Mouse (Mus musculus) kidney, adult 8-10 months (tissue): ENCODE results near the gene Gm8677.
"Not testable (repeated sequence)": the region's sequence is repeated elsewhere in the genome, so short reads cannot be mapped to it uniquely, and the experiment has no call there.

Experiments used
- DNase-seq, 2 experiments: peaks; one replicate each; pipeline ENCODE4 v3.0.0; 2022

Gene Gm8677

DNA sequence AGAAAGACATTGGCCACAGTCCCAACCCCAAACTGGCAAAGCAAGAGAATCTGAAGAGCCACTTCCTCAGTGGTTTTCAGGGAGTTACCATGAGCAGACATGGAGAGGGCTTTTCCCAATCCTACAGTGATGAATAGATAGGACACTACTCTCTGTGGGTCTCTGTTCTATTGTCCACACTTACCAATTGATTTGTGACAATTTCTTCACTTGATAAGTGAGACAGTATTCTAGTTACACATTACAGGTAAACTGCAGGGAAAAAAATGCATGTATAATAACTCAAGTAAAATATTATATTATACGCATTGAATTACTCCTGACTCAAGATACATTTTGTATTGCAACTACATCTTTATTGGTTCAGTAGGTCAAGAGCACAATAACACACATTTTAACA is at the start of gene Gm8677:
TSS of gene Gm8677 (minus strand) at position 101 of the 400 bp plus-strand sequence.
- DNase-seq, result not testable (repeated sequence)

DNA sequence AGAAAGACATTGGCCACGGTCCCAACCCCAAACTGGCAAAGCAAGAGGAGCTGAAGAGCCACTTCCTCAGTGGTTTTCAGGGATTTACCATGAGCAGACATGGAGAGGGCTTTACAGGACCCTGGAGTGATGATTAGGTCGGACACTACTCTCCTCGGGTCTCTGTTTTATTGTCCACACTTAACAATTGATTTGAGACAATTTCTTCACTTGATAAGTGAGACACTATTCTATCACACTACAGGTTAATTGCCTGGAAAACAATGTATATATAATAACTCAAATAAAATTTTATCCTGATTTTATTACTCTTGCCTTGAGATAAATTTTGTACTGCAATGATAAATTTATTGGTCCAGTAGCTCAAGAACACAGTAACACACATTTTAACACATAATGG is 30.6 kb upstream of the Gm8677 start, which contains the start of gene Gm4201:
TSS of gene Gm4201 (minus strand) at position 101 of the 400 bp plus-strand sequence.
- DNase-seq, result not testable (repeated sequence)

- not testable (repeated sequence) for DNase-seq
Observed at GRCm38 (mm10) chr7:22522667-22523066, 12.0 kb downstream of the Gm8677 start, which contains the start of gene Vmn1r152. Vmn1r152 (plus strand) TSS chr7:22522967.

GRCm38 (mm10) chr7:22499578-22499977 is 35.1 kb downstream of the Gm8677 start, which contains the start of gene Vmn1r151:
Vmn1r151 (minus strand) TSS chr7:22499678.
- not testable (repeated sequence) for DNase-seq
